Mouse (Mus musculus): ENCODE measurements around the gene Avpi1. TPM values are rescaled to one million over a fixed set of nuclear protein-coding genes. Genes with fewer than 3 reads are reported as not detected.

Avpi1 gene
- polyA plus RNA-seq, 1 experiment from 2014 or later, result 26.2 TPM

DNA sequence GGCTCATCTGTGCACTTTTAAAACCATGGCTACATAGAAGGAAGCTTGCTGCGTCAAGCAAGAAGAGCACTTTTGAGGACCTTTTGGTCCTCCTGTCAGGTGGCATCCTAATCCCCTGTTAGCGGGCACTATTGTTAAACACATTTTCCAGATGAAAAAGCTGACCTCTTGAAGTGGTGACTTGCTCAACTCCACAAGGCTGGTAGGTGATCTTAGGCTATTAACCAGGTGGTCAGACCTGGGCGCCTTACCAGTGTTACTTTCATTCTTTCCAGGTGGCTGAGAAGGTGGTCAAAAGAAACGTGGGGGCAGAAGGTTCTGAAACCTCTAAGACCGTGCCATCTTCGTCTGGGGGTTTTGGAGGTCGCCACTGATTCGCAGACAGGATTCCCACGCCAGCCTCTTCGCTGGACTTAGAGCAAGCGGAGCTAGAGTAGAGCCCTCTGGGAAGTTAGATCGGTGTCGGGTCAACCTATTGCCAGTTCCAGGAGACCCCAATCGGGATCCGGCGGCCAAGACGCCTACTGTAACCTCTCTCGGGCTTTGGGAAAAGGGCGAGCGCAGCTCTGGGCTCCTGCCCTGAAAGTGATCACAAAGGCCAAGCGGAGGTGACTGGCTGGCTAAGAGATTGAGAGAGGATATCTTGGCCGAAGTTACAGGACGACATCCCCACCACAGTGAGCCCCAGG lies 663 bp downstream of the Avpi1 start:
- Histone ChIP-seq H3K27me3 (replicated peaks) (no peaks in the 10 kb centered on the region), H3K27ac (ENCODE audit: poor library complexity, severe bottlenecking) (peak overlapping the region; percentile 90), H3K9me3 (replicated peaks) (no peaks in the 10 kb centered on the region), H3K9ac (peak overlapping the region; percentile 90), H3K4me2 (peak overlapping the region; percentile 86), H3K4me1 (replicated peaks) (peaks cover 41% of the 10 kb centered on the region), H3K36me3 (peaks cover 19% of the 10 kb centered on the region), H3K4me3 (peak overlapping the region; percentile 78)
- WGBS, result 5% methylated on average over 23 of the region's 23 CpGs
- ATAC-seq (ENCODE audit: insufficient number of reproducible peaks, low FRiP score), result no peak; the same call in 1 of the 2 replicates

DNA sequence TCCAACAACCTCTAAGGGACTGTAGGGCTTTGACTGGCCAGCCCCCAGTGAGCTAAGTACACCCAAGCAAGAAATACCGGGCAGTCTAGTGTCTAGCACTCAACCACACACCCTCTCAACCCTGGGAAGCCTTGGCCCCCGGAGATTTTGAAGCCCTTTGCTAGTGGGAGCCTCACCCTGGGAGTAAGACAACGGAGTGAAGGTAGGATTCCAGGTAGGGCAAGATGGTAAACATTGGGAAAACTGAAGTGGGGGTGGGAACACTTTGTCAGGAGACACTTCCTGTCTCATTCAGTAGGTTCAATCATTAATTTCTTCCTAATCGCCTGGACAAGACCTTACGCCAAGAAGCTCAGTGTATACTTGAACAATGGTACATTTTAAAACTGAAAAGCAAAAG lies 1.8 kb downstream of the Avpi1 start:
- Histone ChIP-seq H3K9me3 (replicated peaks) (no peaks in the 10 kb centered on the region), H3K36me3 (peaks cover 30% of the 10 kb centered on the region), H3K4me2 (no peak overlapping the region), H3K27ac (ENCODE audit: poor library complexity, severe bottlenecking) (no peak overlapping the region), H3K9ac (no peak overlapping the region), H3K4me1 (replicated peaks) (peaks cover 41% of the 10 kb centered on the region), H3K4me3 (no peak overlapping the region), H3K27me3 (replicated peaks) (no peaks in the 10 kb centered on the region)
- ATAC-seq (ENCODE audit: insufficient number of reproducible peaks, low FRiP score), result no peak
- 78% methylated on average over 5 of the region's 5 CpGs for WGBS

DNA sequence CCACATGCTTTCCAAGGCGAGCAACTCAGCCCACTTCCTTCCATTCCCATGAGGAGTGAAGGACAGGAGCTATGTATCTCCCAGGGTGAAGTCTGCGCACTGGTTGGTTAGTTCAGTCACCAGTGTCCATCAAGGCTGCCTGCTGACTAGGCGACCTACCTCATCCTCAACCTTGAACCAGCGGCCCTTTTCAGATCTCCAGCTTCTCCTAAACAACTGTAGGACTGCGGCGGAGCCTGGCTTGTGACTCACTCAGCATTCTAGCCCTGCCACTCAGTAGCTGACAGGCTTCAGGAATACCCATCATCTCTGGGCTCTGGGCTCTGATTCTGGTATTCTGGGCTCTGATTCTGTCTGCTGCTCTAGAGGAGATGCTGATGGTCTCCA lies 2.6 kb downstream of the Avpi1 start:
- peaks cover 41% of the 10 kb centered on the region for H3K4me1 ChIP-seq (replicated peaks)
- 83% methylated on average over 6 of the region's 6 CpGs for WGBS

DNA sequence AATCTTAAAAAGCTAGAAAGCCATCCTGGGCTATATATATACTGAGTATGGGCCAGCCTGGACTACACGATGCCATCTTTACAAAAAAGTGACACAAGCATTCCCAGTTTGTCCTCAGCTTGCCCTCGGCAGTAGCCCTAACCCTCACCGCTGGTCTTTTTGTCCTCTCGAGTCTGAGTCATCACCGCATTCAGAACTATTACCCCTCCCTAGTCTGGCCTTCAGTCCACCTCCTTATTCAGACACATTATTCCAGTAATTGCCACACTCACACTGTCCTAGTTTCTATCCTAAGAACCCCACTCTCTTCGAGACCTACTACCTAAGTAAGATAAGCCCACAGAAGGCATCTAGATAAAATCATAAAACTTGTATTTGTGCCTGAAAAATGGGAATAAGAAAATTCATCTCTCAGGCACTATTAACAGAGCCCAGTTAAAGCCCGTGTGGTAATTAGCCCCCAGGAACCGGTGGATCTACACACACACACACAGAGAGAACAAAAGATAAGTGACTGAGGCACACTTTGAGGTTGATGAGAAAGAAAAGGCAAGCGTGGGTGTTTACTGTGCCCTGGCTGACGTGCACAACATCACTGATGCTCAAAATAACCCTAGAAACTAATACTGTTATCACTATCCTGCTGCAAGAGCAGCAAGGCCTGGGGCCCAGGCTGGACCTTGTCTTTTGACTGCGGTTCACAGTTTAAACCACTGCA lies 3.2 kb downstream of the Avpi1 start:
- no peaks in the 10 kb centered on the region for H3K27me3 ChIP-seq (replicated peaks)
- 65% methylated on average over 11 of the region's 11 CpGs for WGBS
- no peaks in the 10 kb centered on the region for H3K9me3 ChIP-seq (replicated peaks)
- ATAC-seq (ENCODE audit: insufficient number of reproducible peaks, low FRiP score), result no peak
- H3K9ac ChIP-seq, result no peak overlapping the region
- H3K27ac ChIP-seq (ENCODE audit: poor library complexity, severe bottlenecking), result no peak overlapping the region
- 0 out of 2 replicates have a peak overlapping the region, but pooled peaks have one; percentile 2 for H3K4me2 ChIP-seq
- H3K36me3 ChIP-seq, result peaks cover 43% of the 10 kb centered on the region
- H3K4me1 ChIP-seq (replicated peaks), result peaks cover 41% of the 10 kb centered on the region
- H3K4me3 ChIP-seq, result no peak overlapping the region

More for the DNA sequence above, 2.6 kb downstream of the Avpi1 start:
- Histone ChIP-seq H3K27me3 (replicated peaks) (no peaks in the 10 kb centered on the region), H3K4me3 (no peak overlapping the region; the same call in 1 of the 2 replicates), H3K36me3 (peaks cover 38% of the 10 kb centered on the region), H3K27ac (ENCODE audit: poor library complexity, severe bottlenecking) (no peak overlapping the region), H3K9me3 (replicated peaks) (no peaks in the 10 kb centered on the region), H3K9ac (no peak overlapping the region), H3K4me2 (0 out of 2 replicates have a peak overlapping the region, but pooled peaks have one; percentile 2)
- ATAC-seq (ENCODE audit: insufficient number of reproducible peaks, low FRiP score), result no peak

DNA sequence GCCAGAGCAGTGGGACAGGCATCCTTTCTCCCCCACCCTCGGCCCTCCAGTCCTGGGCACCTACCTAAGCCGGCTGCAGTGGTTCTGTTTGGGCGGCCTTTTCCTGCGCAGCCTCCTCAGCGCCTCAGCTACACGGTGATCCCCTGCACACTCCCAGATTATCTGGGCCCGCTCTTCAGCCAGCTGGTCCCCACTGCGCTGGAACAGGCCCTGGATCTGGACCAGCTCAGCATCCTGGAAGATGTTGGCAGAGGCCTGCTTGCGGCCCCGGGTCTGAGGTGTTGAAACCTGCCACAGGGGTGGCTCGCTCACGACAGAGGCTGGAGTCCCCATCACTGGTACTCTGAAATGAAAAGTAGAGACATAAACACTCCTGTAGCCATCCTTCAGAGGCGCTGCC lies 4.2 kb downstream of the Avpi1 start:
- Histone ChIP-seq H3K27me3 (replicated peaks) (no peaks in the 10 kb centered on the region), H3K9ac (no peak overlapping the region), H3K27ac (ENCODE audit: poor library complexity, severe bottlenecking) (no peak overlapping the region), H3K4me1 (replicated peaks) (peaks cover 35% of the 10 kb centered on the region), H3K4me3 (no peak overlapping the region), H3K4me2 (no peak overlapping the region), H3K9me3 (replicated peaks) (no peaks in the 10 kb centered on the region), H3K36me3 (peaks cover 53% of the 10 kb centered on the region)
- no peak for ATAC-seq (ENCODE audit: insufficient number of reproducible peaks, low FRiP score)
- WGBS, result 83% methylated on average over 13 of the region's 13 CpGs

DNA sequence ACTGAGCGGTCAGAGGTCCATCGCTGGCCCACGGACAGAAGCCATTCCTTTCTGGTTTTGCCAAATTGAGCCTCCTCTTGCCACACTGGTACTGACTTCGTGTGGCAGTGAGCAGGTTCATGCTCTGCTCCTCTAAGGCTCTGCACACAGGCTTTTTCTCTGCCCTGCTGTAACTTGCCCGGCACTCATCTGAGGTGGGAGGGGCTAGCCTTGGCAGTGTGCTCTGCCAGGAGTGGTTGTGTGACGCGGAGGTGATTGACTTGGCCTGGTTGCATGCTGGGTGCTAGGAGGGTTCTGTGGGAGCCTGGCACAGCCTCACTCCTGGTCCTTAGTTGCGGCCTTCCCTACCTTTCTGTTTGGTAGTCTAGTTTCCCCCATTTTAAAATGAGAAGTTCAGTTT lies 8.4 kb downstream of the Avpi1 start:
- Histone ChIP-seq H3K36me3 (peaks cover 89% of the 10 kb centered on the region), H3K4me3 (no peak overlapping the region), H3K9me3 (replicated peaks) (no peaks in the 10 kb centered on the region), H3K9ac (no peak overlapping the region), H3K4me1 (replicated peaks) (peaks cover 9% of the 10 kb centered on the region; the same call in 1 of the 2 replicates), H3K4me2 (no peak overlapping the region), H3K27me3 (replicated peaks) (no peaks in the 10 kb centered on the region), H3K27ac (ENCODE audit: poor library complexity, severe bottlenecking) (no peak overlapping the region)
- 91% methylated on average over 8 of the region's 8 CpGs for WGBS
- ATAC-seq (ENCODE audit: insufficient number of reproducible peaks, low FRiP score), result no peak

DNA sequence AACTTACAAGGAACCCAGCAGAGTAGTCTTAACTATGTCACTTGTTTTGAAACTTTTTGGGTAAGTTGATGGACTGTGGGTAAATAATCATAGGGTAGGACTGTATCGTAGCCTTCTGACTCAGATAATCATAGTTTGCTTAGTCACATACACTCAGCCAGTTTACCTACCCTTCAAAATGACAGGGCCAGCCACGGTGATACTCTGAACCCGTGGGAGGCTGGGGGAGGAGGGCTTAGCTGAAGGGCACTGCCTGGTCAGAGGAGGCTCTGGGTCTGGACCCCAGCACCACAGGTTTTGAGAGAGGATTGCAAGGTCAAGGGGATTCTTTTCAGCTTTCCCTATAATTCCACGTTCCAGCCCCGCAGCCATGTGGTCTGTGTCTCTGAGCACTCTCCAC lies 10.3 kb downstream of the Avpi1 start:
- Histone ChIP-seq H3K27me3 (replicated peaks) (no peaks in the 10 kb centered on the region), H3K27ac (ENCODE audit: poor library complexity, severe bottlenecking) (no peak overlapping the region), H3K4me1 (replicated peaks) (no peaks in the 10 kb centered on the region), H3K36me3 (peaks cover 83% of the 10 kb centered on the region), H3K4me3 (no peak overlapping the region), H3K9ac (no peak overlapping the region), H3K9me3 (replicated peaks) (no peaks in the 10 kb centered on the region), H3K4me2 (no peak overlapping the region)
- WGBS, result 83% methylated on average over 5 of the region's 5 CpGs
- ATAC-seq (ENCODE audit: insufficient number of reproducible peaks, low FRiP score), result no peak

DNA sequence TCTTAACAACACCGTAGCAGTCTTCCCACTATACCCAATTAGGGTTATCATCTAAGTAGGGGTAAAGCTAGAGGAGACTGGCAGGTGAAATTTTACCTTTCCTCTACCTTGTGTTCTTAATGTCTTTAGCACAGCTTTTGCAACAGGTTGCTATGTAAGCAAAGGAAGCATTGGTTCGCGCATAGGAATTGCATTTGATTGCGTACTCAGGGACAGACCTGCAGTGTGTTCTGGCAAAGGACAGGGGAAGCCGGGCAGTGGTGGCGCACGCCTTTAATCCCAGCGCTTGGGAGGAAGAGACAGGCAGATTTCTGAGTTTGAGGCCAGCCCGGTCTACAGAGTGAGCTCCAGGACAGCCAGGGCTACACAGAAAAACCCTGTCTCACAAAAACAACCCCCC lies 10.7 kb downstream of the Avpi1 start:
- H3K4me3 ChIP-seq, result no peak overlapping the region
- ATAC-seq (ENCODE audit: insufficient number of reproducible peaks, low FRiP score), result no peak
- no peak overlapping the region for H3K9ac ChIP-seq
- no peak overlapping the region for H3K4me2 ChIP-seq
- no peak overlapping the region for H3K27ac ChIP-seq (ENCODE audit: poor library complexity, severe bottlenecking)
- peaks cover 83% of the 10 kb centered on the region for H3K36me3 ChIP-seq
- 94% methylated on average over 9 of the region's 9 CpGs for WGBS
- no peaks in the 10 kb centered on the region for H3K4me1 ChIP-seq (replicated peaks)
- H3K9me3 ChIP-seq (replicated peaks), result no peaks in the 10 kb centered on the region
- H3K27me3 ChIP-seq (replicated peaks), result no peaks in the 10 kb centered on the region

DNA sequence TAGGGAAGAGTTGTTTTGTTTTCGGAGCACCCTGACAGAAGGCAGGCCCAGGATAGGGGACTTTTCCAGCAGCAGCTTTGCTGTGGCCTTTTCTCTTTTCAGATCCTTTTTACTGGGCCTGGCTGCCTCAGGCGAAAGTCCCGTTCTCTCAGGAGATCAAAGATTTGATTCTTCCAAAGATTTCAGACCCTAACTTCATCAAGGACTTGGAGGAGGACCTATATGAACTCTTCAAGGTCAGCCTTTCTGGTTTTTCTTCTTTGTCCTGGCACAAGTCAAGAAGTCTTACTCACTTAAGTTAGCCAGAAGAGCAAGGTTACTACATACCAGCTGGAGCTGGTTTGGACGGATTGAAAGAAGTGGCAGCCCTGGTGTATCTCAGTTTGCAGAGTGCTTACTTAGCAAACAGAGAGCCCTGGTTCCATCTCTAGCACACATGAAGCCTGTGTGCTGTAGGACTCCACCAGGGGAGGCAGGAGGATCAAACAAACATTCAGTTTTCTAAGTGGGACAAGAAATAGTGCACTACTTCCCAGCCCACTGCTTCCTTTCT lies 13.0 kb downstream of the Avpi1 start:
- Histone ChIP-seq H3K27ac (ENCODE audit: poor library complexity, severe bottlenecking) (no peak overlapping the region), H3K27me3 (replicated peaks) (no peaks in the 10 kb centered on the region), H3K36me3 (peaks cover 64% of the 10 kb centered on the region), H3K4me3 (no peak overlapping the region), H3K4me1 (replicated peaks) (no peaks in the 10 kb centered on the region), H3K9me3 (replicated peaks) (no peaks in the 10 kb centered on the region), H3K4me2 (no peak overlapping the region), H3K9ac (no peak overlapping the region)
- no peak for ATAC-seq (ENCODE audit: insufficient number of reproducible peaks, low FRiP score)
- 88% methylated on average over 4 of the region's 4 CpGs for WGBS

DNA sequence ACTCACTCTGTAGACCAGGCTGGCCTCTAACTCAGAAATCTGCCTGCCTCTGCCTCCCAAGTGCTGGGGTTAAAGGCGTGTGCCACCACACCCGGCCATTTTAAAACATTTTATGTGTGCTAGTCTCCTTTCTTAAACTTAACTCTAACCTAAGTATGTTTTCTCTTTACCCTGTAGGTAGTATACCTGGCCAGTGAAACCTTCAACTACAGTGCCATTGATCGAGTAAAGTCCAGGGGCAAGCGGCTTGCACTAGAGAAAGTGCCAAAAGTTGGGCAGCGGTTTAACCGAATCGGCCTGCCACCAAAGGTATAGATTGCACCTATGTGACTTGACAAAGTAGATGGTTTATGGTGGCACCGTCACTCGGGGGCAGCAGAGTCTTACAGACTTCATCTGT lies 24.2 kb downstream of the Avpi1 start:
- Histone ChIP-seq H3K4me2 (no peak overlapping the region), H3K9ac (no peak overlapping the region), H3K4me1 (replicated peaks) (no peaks in the 10 kb centered on the region), H3K27ac (ENCODE audit: poor library complexity, severe bottlenecking) (no peak overlapping the region), H3K9me3 (replicated peaks) (no peaks in the 10 kb centered on the region), H3K27me3 (replicated peaks) (no peaks in the 10 kb centered on the region), H3K4me3 (no peak overlapping the region), H3K36me3 (peaks cover 48% of the 10 kb centered on the region)
- no peak for ATAC-seq (ENCODE audit: insufficient number of reproducible peaks, low FRiP score)
- 91% methylated on average over 9 of the region's 9 CpGs for WGBS

DNA sequence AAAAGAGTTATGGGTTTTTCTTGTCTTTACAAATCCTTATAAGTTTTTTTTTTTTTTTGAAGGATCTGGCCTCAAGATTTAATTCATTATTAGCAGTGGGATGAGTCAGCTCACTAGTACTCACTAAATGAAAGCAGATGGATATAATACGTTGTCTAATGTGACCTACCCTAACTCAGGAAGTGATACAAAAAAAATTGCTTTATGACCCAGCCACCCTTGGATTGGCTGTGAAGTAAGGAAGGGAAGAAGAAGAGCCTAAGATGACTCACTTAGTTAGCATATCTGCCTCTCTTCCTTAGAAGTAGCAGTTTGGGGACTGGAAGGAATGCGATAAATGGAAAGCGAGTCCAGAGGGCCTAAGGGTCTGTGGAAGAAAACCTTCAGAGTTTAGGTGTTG lies 29.5 kb downstream of the Avpi1 start:
- Histone ChIP-seq H3K27ac (ENCODE audit: poor library complexity, severe bottlenecking) (no peak overlapping the region), H3K9ac (no peak overlapping the region), H3K36me3 (peaks cover 27% of the 10 kb centered on the region), H3K4me1 (replicated peaks) (no peaks in the 10 kb centered on the region; the same call in 1 of the 2 replicates), H3K9me3 (replicated peaks) (no peaks in the 10 kb centered on the region), H3K27me3 (replicated peaks) (no peaks in the 10 kb centered on the region), H3K4me3 (no peak overlapping the region), H3K4me2 (no peak overlapping the region)
- 77% methylated on average over 3 of the region's 3 CpGs for WGBS
- ATAC-seq (ENCODE audit: insufficient number of reproducible peaks, low FRiP score), result no peak

Measured in heart, embryonic 12.5 days (tissue).